Mouse (Mus musculus) urinary bladder, postnatal 4 days (tissue): ENCODE results near the gene Tgfb2.

ENCODE experiments used
- DNase-seq, 2 experiments: peaks; one replicate each; pipeline ENCODE4 v3.0.0; 2021 to 2022; ENCODE audit warnings: low spot score in 2 of 2

Tgfb2 gene

GRCm38 (mm10) chr1:186656201-186656600 lies 49.6 kb downstream of the Tgfb2 start:
- no peak for DNase-seq

- no peak for DNase-seq
Measured at GRCm38 (mm10) chr1:186655096-186655495, 50.7 kb downstream of the Tgfb2 start.

- DNase-seq: no peak
Measured at GRCm38 (mm10) chr1:186652208-186652607, 53.6 kb downstream of the Tgfb2 start.

- no peak for DNase-seq
Measured at GRCm38 (mm10) chr1:186650011-186650410, 55.8 kb downstream of the Tgfb2 start.

- DNase-seq: no peak
Measured at GRCm38 (mm10) chr1:186637304-186638213, 68.2 kb downstream of the Tgfb2 start.

GRCm38 (mm10) chr1:186635045-186635444 lies 70.7 kb downstream of the Tgfb2 start:
- DNase-seq: no peak

- no peak for DNase-seq
Measured at GRCm38 (mm10) chr1:186631457-186631856, 74.3 kb downstream of the Tgfb2 start.

GRCm38 (mm10) chr1:186630971-186631370 lies 74.8 kb downstream of the Tgfb2 start:
- no peak for DNase-seq

- DNase-seq: no peak
Measured at GRCm38 (mm10) chr1:186627451-186627995, 78.3 kb downstream of the Tgfb2 start.

- no peak for DNase-seq
Measured at GRCm38 (mm10) chr1:186624474-186624873, 81.3 kb downstream of the Tgfb2 start.

GRCm38 (mm10) chr1:186621812-186622211 lies 84.0 kb downstream of the Tgfb2 start:
- no peak for DNase-seq

- no peak for DNase-seq
Measured at GRCm38 (mm10) chr1:186618285-186618684, 87.5 kb downstream of the Tgfb2 start.

GRCm38 (mm10) chr1:186611371-186611770 lies 94.4 kb downstream of the Tgfb2 start:
- no peak for DNase-seq

- no peak for DNase-seq
Measured at GRCm38 (mm10) chr1:186610481-186610880, 95.3 kb downstream of the Tgfb2 start.

GRCm38 (mm10) chr1:186609793-186610233 lies 96.0 kb downstream of the Tgfb2 start:
- DNase-seq: no peak

- no peak for DNase-seq
Measured at GRCm38 (mm10) chr1:186608116-186608515, 97.7 kb downstream of the Tgfb2 start.

- DNase-seq: no peak
Measured at GRCm38 (mm10) chr1:186605635-186606034, 100.2 kb downstream of the Tgfb2 start.

- no peak for DNase-seq
Measured at GRCm38 (mm10) chr1:186604124-186604523, 101.7 kb downstream of the Tgfb2 start.

GRCm38 (mm10) chr1:186588226-186588625 lies 117.6 kb downstream of the Tgfb2 start:
- DNase-seq: no peak

GRCm38 (mm10) chr1:186587065-186587804 lies 118.6 kb downstream of the Tgfb2 start:
- no peak for DNase-seq

- no peak for DNase-seq
Measured at GRCm38 (mm10) chr1:186585571-186586164, 120.1 kb downstream of the Tgfb2 start.

GRCm38 (mm10) chr1:186583933-186584332 lies 121.9 kb downstream of the Tgfb2 start:
- DNase-seq: no peak
